Mouse (Mus musculus) C2C12 (cell line): ENCODE data around the gene Rnf157. TPM values are rescaled to one million over a fixed set of nuclear protein-coding genes. Genes with fewer than 3 reads are reported as not detected.
"Not testable (repeated sequence)": the region's sequence is repeated elsewhere in the genome, so short reads cannot be mapped to it uniquely, and the experiment has no call there.

ENCODE experiments used
- H3K27me3 ChIP-seq: one replicate; pipeline ENCODE4 v1.6.1; 2011; ENCODE audit not compliant: control insufficient read depth, insufficient read depth, insufficient read length
- H3K36me3 ChIP-seq: one replicate; pipeline ENCODE4 v1.6.1; 2011; ENCODE audit not compliant: control insufficient read depth, insufficient read depth
- H3K4me3 ChIP-seq: one replicate; pipeline ENCODE4 v1.5.1; 2011; ENCODE audit warnings: mild to moderate bottlenecking, control low read depth; ENCODE audit not compliant: poor library complexity, insufficient read depth, severe bottlenecking
- H3K79me2 ChIP-seq: one replicate; pipeline ENCODE4 v1.6.1; 2011; ENCODE audit not compliant: control insufficient read depth, insufficient read depth
- H3K79me3 ChIP-seq: one replicate; pipeline ENCODE4 v1.6.1; 2011; ENCODE audit warnings: low read depth, control low read depth
- H3ac ChIP-seq: one replicate; pipeline ENCODE3; 2011; ENCODE audit warnings: low read depth; ENCODE audit not compliant: control insufficient read depth, insufficient read length
- CEBPB ChIP-seq: IDR thresholded peaks from one replicate; pipeline ENCODE4 v1.6.1; 2011; ENCODE audit warnings: low read depth, mild to moderate bottlenecking, control low read depth, moderate library complexity
- CTCF ChIP-seq: IDR thresholded peaks from one replicate; pipeline ENCODE4 v1.5.1; 2011; ENCODE audit not compliant: control insufficient read depth, insufficient read depth, insufficient read length
- FOSL1 ChIP-seq: IDR thresholded peaks from one replicate; pipeline ENCODE4 v1.8.0; 2011; ENCODE audit warnings: mild to moderate bottlenecking, low read length; ENCODE audit not compliant: poor library complexity, insufficient read depth, severe bottlenecking
- MAX ChIP-seq: IDR thresholded peaks from one replicate; pipeline ENCODE4 v1.6.1; 2011; ENCODE audit warnings: mild to moderate bottlenecking, control low read depth
- MYOD1 ChIP-seq: IDR thresholded peaks from one replicate; pipeline ENCODE4 v1.6.1; 2011; ENCODE audit warnings: low read depth; ENCODE audit not compliant: control insufficient read depth, insufficient read length
- MYOG ChIP-seq: IDR thresholded peaks from one replicate; pipeline ENCODE4 v1.6.1; 2011; ENCODE audit not compliant: control insufficient read depth, insufficient read length; ENCODE audit errors: extremely low read depth
- USF1 ChIP-seq: IDR thresholded peaks from one replicate; pipeline ENCODE4 v1.6.1; 2011; ENCODE audit warnings: low read depth, mild to moderate bottlenecking, control low read depth, moderate library complexity
- polyA plus RNA-seq: library from polyadenylated mRNA; unstranded; fragments of >200 nt; fragmentation: generic; extraction: Trizol; gene quantifications from one replicate; pipeline ENCODE4 v1.2.1, GENCODE M21; 2012; ENCODE audit warnings: missing spikeins

Gene Rnf157
- polyA plus RNA-seq, 1 experiment: 13.2 TPM

- Histone ChIP-seq H3K79me2 (no peaks in the 10 kb centered on the region), H3K36me3 (no peaks in the 10 kb centered on the region), H3K79me3 (no peaks in the 10 kb centered on the region), H3K27me3 (no peaks in the 10 kb centered on the region), H3ac (no peak overlapping the region), H3K4me3 (no peak overlapping the region)
- TF ChIP-seq MYOD1: no peak
Observed at GRCm38 (mm10) chr11:116362015-116362414, 50.8 kb downstream of the Rnf157 start.

- H3ac ChIP-seq, H3K79me3 ChIP-seq, H3K27me3 ChIP-seq, H3K36me3 ChIP-seq, H3K4me3 ChIP-seq, H3K79me2 ChIP-seq: not testable (repeated sequence)
Observed at GRCm38 (mm10) chr11:116360915-116361314, 51.9 kb downstream of the Rnf157 start.

- H3K27me3 ChIP-seq: no peaks in the 10 kb centered on the region
- no peak overlapping the region for H3K4me3 ChIP-seq
- no peaks in the 10 kb centered on the region for H3K79me3 ChIP-seq
- TF ChIP-seq CEBPB (no peak), FOSL1 (no peak), MYOD1 (no peak), CTCF (no peak), MAX (no peak), MYOG (no peak), USF1 (no peak)
- no peaks in the 10 kb centered on the region for H3K79me2 ChIP-seq
- H3K36me3 ChIP-seq: no peaks in the 10 kb centered on the region
- H3ac ChIP-seq: no peak overlapping the region
Observed at GRCm38 (mm10) chr11:116359652-116360051, 53.2 kb downstream of the Rnf157 start.

GRCm38 (mm10) chr11:116358926-116359637 lies 53.8 kb downstream of the Rnf157 start:
- H3K4me3 ChIP-seq: no peak overlapping the region
- H3ac ChIP-seq: no peak overlapping the region
- H3K36me3 ChIP-seq: no peaks in the 10 kb centered on the region
- no peaks in the 10 kb centered on the region for H3K27me3 ChIP-seq
- no peaks in the 10 kb centered on the region for H3K79me3 ChIP-seq
- H3K79me2 ChIP-seq: no peaks in the 10 kb centered on the region
- TF ChIP-seq MAX (no peak), MYOD1 (no peak), FOSL1 (no peak), USF1 (no peak), MYOG (no peak), CTCF (no peak)

- no peaks in the 10 kb centered on the region for H3K27me3 ChIP-seq
- no peak for TF ChIP-seq MYOG
- no peak for TF ChIP-seq MAX
- TF ChIP-seq CTCF: no peak
- TF ChIP-seq FOSL1: no peak
- TF ChIP-seq USF1: no peak
- TF ChIP-seq MYOD1: no peak
- no peak for TF ChIP-seq CEBPB
Observed at GRCm38 (mm10) chr11:116354521-116354920, 58.3 kb downstream of the Rnf157 start.

GRCm38 (mm10) chr11:116353535-116353934 lies 59.3 kb downstream of the Rnf157 start:
- no peak for TF ChIP-seq MAX
- no peak for TF ChIP-seq FOSL1
- TF ChIP-seq MYOD1: no peak
- TF ChIP-seq USF1: no peak
- no peak for TF ChIP-seq MYOG
- TF ChIP-seq CTCF: no peak
- TF ChIP-seq CEBPB: no peak
- H3K36me3 ChIP-seq: no peaks in the 10 kb centered on the region
- H3K4me3 ChIP-seq: no peak overlapping the region
- no peaks in the 10 kb centered on the region for H3K79me3 ChIP-seq
- H3ac ChIP-seq: no peak overlapping the region
- H3K27me3 ChIP-seq: no peaks in the 10 kb centered on the region
- H3K79me2 ChIP-seq: no peaks in the 10 kb centered on the region

More at GRCm38 (mm10) chr11:116354521-116354920, 58.3 kb downstream of the Rnf157 start:
- Histone ChIP-seq H3K4me3 (no peak overlapping the region), H3K36me3 (no peaks in the 10 kb centered on the region), H3ac (no peak overlapping the region), H3K79me3 (no peaks in the 10 kb centered on the region), H3K79me2 (no peaks in the 10 kb centered on the region)
